Mouse (Mus musculus) neural tube, embryonic 13.5 days (tissue): ENCODE data around the gene Rpl36-ps4. TPM values are rescaled to one million over a fixed set of nuclear protein-coding genes. Genes with fewer than 3 reads are reported as not detected.
"Not testable (repeated sequence)": the region's sequence is repeated elsewhere in the genome, so short reads cannot be mapped to it uniquely, and the experiment has no call there.

ENCODE experiments used
- ATAC-seq: fragments of 200-750 bp; cut with Nextera tagmentation; 2 replicates; pipeline ENCODE4 v1.8.0; 2017; ENCODE audit warnings: low read depth, mild to moderate bottlenecking, moderate TSS enrichment, moderate library complexity
- H3K27ac ChIP-seq: fragments of 300-500 bp; sonication (generic); replicated peaks from 2 replicates; pipeline ENCODE4 v1.5.1; 2015; ENCODE audit warnings: moderate library complexity, mild to moderate bottlenecking, inconsistent platforms
- H3K27me3 ChIP-seq: fragments of 300-500 bp; sonication (generic); 2 replicates; pipeline ENCODE4 v1.6.1; 2015; ENCODE audit warnings: mild to moderate bottlenecking, inconsistent platforms
- H3K36me3 ChIP-seq: fragments of 300-500 bp; sonication (generic); 2 replicates; pipeline ENCODE4 v1.6.1; 2015; ENCODE audit warnings: mild to moderate bottlenecking, inconsistent platforms
- H3K4me1 ChIP-seq: fragments of 300-500 bp; sonication (generic); replicated peaks from 2 replicates; pipeline ENCODE4 v1.6.1; 2015; ENCODE audit warnings: inconsistent platforms
- H3K4me2 ChIP-seq: fragments of 300-500 bp; sonication (generic); 2 replicates; pipeline ENCODE4 v1.6.1; 2015; ENCODE audit warnings: inconsistent platforms, mild to moderate bottlenecking, moderate library complexity
- H3K4me3 ChIP-seq: fragments of 300-500 bp; sonication (generic); 2 replicates; pipeline ENCODE4 v1.5.1; 2015; ENCODE audit warnings: mild to moderate bottlenecking, inconsistent platforms
- H3K9ac ChIP-seq: fragments of 300-500 bp; sonication (generic); 2 replicates; pipeline ENCODE4 v1.6.1; 2015; ENCODE audit warnings: moderate library complexity, mild to moderate bottlenecking, inconsistent platforms
- H3K9me3 ChIP-seq: fragments of 300-500 bp; sonication (generic); 2 replicates; pipeline ENCODE4 v1.6.1; 2016; ENCODE audit warnings: inconsistent platforms
- WGBS: fragments of 180-500 bp; shearing (Covaris S2); methylation state at CpG from one replicate; pipeline ENCODE4 v1.1.7; 2015; 5-methylcytosine and 5-hydroxymethylcytosine counted together
- polyA plus RNA-seq: library from polyadenylated mRNA; unstranded; fragments of >200 nt; fragmentation: Nextera tagmentation; extraction: Ambion mirVana; gene quantifications from 2 replicates; pipeline ENCODE4 v1.2.1, GENCODE M21; 2015

Gene Rpl36-ps4
- polyA plus RNA-seq, 1 experiment from 2014 or later, result not detected

GRCm38 (mm10) chr17:87957096-87957840, 36.5 kb downstream of the Rpl36-ps4 start:
- H3K9ac ChIP-seq, result no peak overlapping the region
- H3K4me2 ChIP-seq, result no peak overlapping the region
- ATAC-seq, result no peak
- H3K4me1 ChIP-seq, result no peaks in the 10 kb centered on the region
- no peak overlapping the region for H3K27ac ChIP-seq
- no peaks in the 10 kb centered on the region for H3K36me3 ChIP-seq
- H3K9me3 ChIP-seq, result 0 out of 2 replicates have a peak, but pooled peaks cover 4% of the 10 kb centered on the region
- WGBS, result 79% methylated on average over 12 of the region's 12 CpGs
- no peaks in the 10 kb centered on the region for H3K27me3 ChIP-seq
- H3K4me3 ChIP-seq, result no peak overlapping the region

- no peak for ATAC-seq
- no peaks in the 10 kb centered on the region for H3K36me3 ChIP-seq
- no peak overlapping the region for H3K27ac ChIP-seq
- 0 out of 2 replicates have a peak, but pooled peaks cover 4% of the 10 kb centered on the region for H3K9me3 ChIP-seq
- no peak overlapping the region for H3K4me3 ChIP-seq
- no peak overlapping the region for H3K9ac ChIP-seq
- no peaks in the 10 kb centered on the region for H3K27me3 ChIP-seq
- no peak overlapping the region for H3K4me2 ChIP-seq
- no peaks in the 10 kb centered on the region for H3K4me1 ChIP-seq
- 63% methylated on average over 8 of the region's 8 CpGs for WGBS
These were observed 37.5 kb downstream of the Rpl36-ps4 start for GRCm38 (mm10) chr17:87958283-87958682.

- not testable (repeated sequence) for ATAC-seq, H3K4me3 ChIP-seq, H3K4me1 ChIP-seq, H3K9me3 ChIP-seq, H3K36me3 ChIP-seq, H3K4me2 ChIP-seq, H3K9ac ChIP-seq, H3K27ac ChIP-seq, H3K27me3 ChIP-seq
- WGBS, result 92% methylated on average over 11 of the region's 11 CpGs
These were observed 38.6 kb downstream of the Rpl36-ps4 start for GRCm38 (mm10) chr17:87959406-87959805.

GRCm38 (mm10) chr17:87959931-87960330, 39.2 kb downstream of the Rpl36-ps4 start:
- not testable (repeated sequence) for ATAC-seq

GRCm38 (mm10) chr17:87963081-87964075, 42.6 kb downstream of the Rpl36-ps4 start:
- Histone ChIP-seq H3K4me3 (no peak overlapping the region), H3K9me3 (0 out of 2 replicates have a peak, but pooled peaks cover 4% of the 10 kb centered on the region), H3K4me2 (no peak overlapping the region), H3K36me3 (no peaks in the 10 kb centered on the region), H3K27ac (no peak overlapping the region), H3K4me1 (no peaks in the 10 kb centered on the region), H3K27me3 (no peaks in the 10 kb centered on the region), H3K9ac (no peak overlapping the region)
- 89% methylated on average over 14 of the region's 14 CpGs for WGBS
- ATAC-seq, result no peak

More at GRCm38 (mm10) chr17:87959931-87960330, 39.2 kb downstream of the Rpl36-ps4 start:
- not testable (repeated sequence) for H3K4me3 ChIP-seq, H3K36me3 ChIP-seq, H3K4me1 ChIP-seq, H3K27ac ChIP-seq, H3K4me2 ChIP-seq, H3K27me3 ChIP-seq, H3K9me3 ChIP-seq, H3K9ac ChIP-seq
- WGBS, result 83% methylated on average over 5 of the region's 5 CpGs

GRCm38 (mm10) chr17:87968483-87968926, 47.7 kb downstream of the Rpl36-ps4 start:
- not testable (repeated sequence) for H3K4me1 ChIP-seq, H3K9me3 ChIP-seq, H3K27ac ChIP-seq, H3K27me3 ChIP-seq, H3K4me2 ChIP-seq, H3K4me3 ChIP-seq, H3K36me3 ChIP-seq, H3K9ac ChIP-seq
- ATAC-seq, result peak; percentile 72; the same call in 1 of the 2 replicates
- WGBS, result 37% methylated on average over 6 of the region's 8 CpGs

Other genes with a start within 250 kb of the Rpl36-ps4 start
- gene Msh2, start 248.6 kb upstream of the Rpl36-ps4 start, polyA plus RNA-seq, result 62.0 and 71.8 TPM in 2 replicates
- 0.25 and 0.34 TPM in 2 replicates for gene Kcnk12, start 123.0 kb upstream of the Rpl36-ps4 start, polyA plus RNA-seq
- gene Msh6, start 54.1 kb downstream of the Rpl36-ps4 start, polyA plus RNA-seq, result 28.3 and 31.7 TPM in 2 replicates
- gene Fbxo11, start 144.3 kb downstream of the Rpl36-ps4 start, polyA plus RNA-seq, result 30.7 and 30.9 TPM in 2 replicates